Mouse (Mus musculus) heart, embryonic 14.5 days (tissue): ENCODE results near the gene Macf1. TPM values are rescaled to one million over a fixed set of nuclear protein-coding genes. Genes with fewer than 3 reads are reported as not detected.

ENCODE experiments used
- ATAC-seq: fragments of 200-750 bp; cut with Nextera tagmentation; 2 replicates; pipeline ENCODE4 v1.8.0; 2017; ENCODE audit warnings: low read depth, moderate TSS enrichment; ENCODE audit not compliant: insufficient number of reproducible peaks, insufficient read depth, low FRiP score
- H3K27ac ChIP-seq, 2 experiments: fragments of 200-500 bp in 1 of 2; fragments of 300-500 bp in 1 of 2; sonication (generic) in 1 of 2; replicated peaks in 1 of 2; 2 replicates each; pipeline ENCODE4 v1.5.1; 2012 to 2014; ENCODE audit warnings: low read depth in 2 of 2, low read length in 2 of 2, control low read depth in 1 of 2, mild to moderate bottlenecking in 1 of 2, mixed read lengths in 1 of 2; ENCODE audit not compliant: control insufficient read depth in 1 of 2, insufficient read depth in 1 of 2
- H3K27me3 ChIP-seq: fragments of 300-500 bp; sonication (generic); 2 replicates; pipeline ENCODE4 v1.6.1; 2014; ENCODE audit warnings: mild to moderate bottlenecking, low read length, control low read depth; ENCODE audit not compliant: control insufficient read depth, insufficient read depth
- H3K36me3 ChIP-seq: fragments of 300-500 bp; sonication (generic); 2 replicates; pipeline ENCODE4 v1.6.1; 2014; ENCODE audit warnings: mild to moderate bottlenecking, control low read depth, low read length, mixed read lengths; ENCODE audit not compliant: control insufficient read depth, insufficient read depth
- H3K4me1 ChIP-seq, 2 experiments: fragments of 200-500 bp in 1 of 2; fragments of 300-500 bp in 1 of 2; sonication (generic) in 1 of 2; 2 replicates each; pipeline ENCODE4 v1.6.1; 2012 to 2014; ENCODE audit warnings: low read length in 2 of 2, control low read depth in 1 of 2, mixed read lengths in 1 of 2; ENCODE audit not compliant: control insufficient read depth in 2 of 2, insufficient read depth in 2 of 2
- H3K4me2 ChIP-seq: fragments of 300-500 bp; sonication (generic); 2 replicates; pipeline ENCODE4 v1.6.1; 2014; ENCODE audit warnings: mild to moderate bottlenecking, low read length
- H3K4me3 ChIP-seq, 2 experiments: fragments of 200-500 bp in 1 of 2; fragments of 300-500 bp in 1 of 2; sonication (generic) in 1 of 2; 2 replicates each; pipeline ENCODE4 v1.5.1; 2012 to 2014; ENCODE audit warnings: low read length in 2 of 2, mild to moderate bottlenecking in 2 of 2, control low read depth in 1 of 2, low read depth in 1 of 2, moderate library complexity in 1 of 2; ENCODE audit not compliant: control insufficient read depth in 1 of 2, insufficient read depth in 1 of 2
- H3K9ac ChIP-seq: fragments of 300-500 bp; sonication (generic); 2 replicates; pipeline ENCODE4 v1.6.1; 2014; ENCODE audit warnings: mild to moderate bottlenecking, low read length
- H3K9me3 ChIP-seq: fragments of 300-500 bp; sonication (generic); 2 replicates; pipeline ENCODE4 v1.6.1; 2016; ENCODE audit warnings: low read length, control low read depth; ENCODE audit not compliant: control insufficient read depth
- WGBS: fragments of 180-500 bp; shearing (Covaris S2); extraction: QIAGEN DNeasy Blood & Tissue Kit; methylation state at CpG from one replicate; pipeline ENCODE4 v1.1.7; 2014; 5-methylcytosine and 5-hydroxymethylcytosine counted together
- polyA plus RNA-seq: library from polyadenylated mRNA; unstranded; fragments of >200 nt; fragmentation: Nextera tagmentation; extraction: Ambion mirVana; gene quantifications from 2 replicates; pipeline ENCODE4 v1.2.1, GENCODE M21; 2014

The Macf1 gene
- polyA plus RNA-seq, 1 experiment from 2014 or later: 107 TPM

GRCm38 (mm10) chr4:123611940-123612339, 72.2 kb downstream of the Macf1 start:
- Histone ChIP-seq H3K9ac (no peak overlapping the region), H3K4me3 (no peak overlapping the region), H3K4me2 (no peak overlapping the region), H3K27ac (no peak overlapping the region), H3K27me3 (no peaks in the 10 kb centered on the region), H3K36me3 (no peaks in the 10 kb centered on the region), H3K9me3 (peaks cover 6% of the 10 kb centered on the region), H3K4me1 (peaks cover 7 to 27% of the 10 kb centered on the region in 2 experiments)
- no peak for ATAC-seq
- WGBS: 92% methylated on average over 1 of the region's 1 CpGs

GRCm38 (mm10) chr4:123611241-123611640, 72.9 kb downstream of the Macf1 start:
- Histone ChIP-seq H3K4me2 (no peak overlapping the region), H3K27ac (no peak overlapping the region), H3K9ac (no peak overlapping the region), H3K36me3 (no peaks in the 10 kb centered on the region), H3K9me3 (peaks cover 6% of the 10 kb centered on the region), H3K27me3 (no peaks in the 10 kb centered on the region), H3K4me3 (no peak overlapping the region), H3K4me1 (peaks cover 5 to 21% of the 10 kb centered on the region in 2 experiments)
- WGBS: 88% methylated on average over 1 of the region's 2 CpGs
- no peak for ATAC-seq

GRCm38 (mm10) chr4:123607174-123607573, 77.0 kb downstream of the Macf1 start:
- Histone ChIP-seq H3K4me1 (peaks cover 8 to 23% of the 10 kb centered on the region in 2 experiments), H3K9me3 (peaks cover 6% of the 10 kb centered on the region), H3K4me2 (no peak overlapping the region), H3K36me3 (no peaks in the 10 kb centered on the region), H3K9ac (no peak overlapping the region), H3K27me3 (no peaks in the 10 kb centered on the region), H3K27ac (no peak overlapping the region), H3K4me3 (no peak overlapping the region)
- 84% methylated on average over 1 of the region's 1 CpGs for WGBS
- no peak for ATAC-seq

- Histone ChIP-seq H3K36me3 (no peaks in the 10 kb centered on the region), H3K9me3 (peaks cover 6% of the 10 kb centered on the region), H3K27ac (peak overlapping the region; percentile 4 to 27; a peak in 1 of 4 replicates), H3K4me3 (no peak overlapping the region), H3K4me1 (peaks cover 8 to 19% of the 10 kb centered on the region in 2 experiments), H3K9ac (no peak overlapping the region), H3K27me3 (no peaks in the 10 kb centered on the region), H3K4me2 (peak overlapping the region; percentile 19; the same call in 1 of the 2 replicates)
- 18% methylated on average over 5 of the region's 5 CpGs for whole genome bisulfite sequencing
- no peak; the same call in 1 of the 2 replicates for ATAC-seq
Observed at GRCm38 (mm10) chr4:123605948-123606347, 78.2 kb downstream of the Macf1 start.

GRCm38 (mm10) chr4:123605309-123605708, 78.9 kb downstream of the Macf1 start:
- no peak for ATAC-seq
- H3K27me3 ChIP-seq: no peaks in the 10 kb centered on the region
- H3K36me3 ChIP-seq: no peaks in the 10 kb centered on the region
- H3K4me2 ChIP-seq: peak overlapping the region; percentile 19; the same call in 1 of the 2 replicates
- no peak overlapping the region for H3K9ac ChIP-seq
- peaks cover 8 to 19% of the 10 kb centered on the region in 2 experiments for H3K4me1 ChIP-seq
- 25% methylated on average over 1 of the region's 1 CpGs for WGBS
- peaks cover 6% of the 10 kb centered on the region for H3K9me3 ChIP-seq
- H3K27ac ChIP-seq: peak overlapping the region in 1 of 2 experiments; percentile 4; a peak in 1 of 4 replicates
- no peak overlapping the region for H3K4me3 ChIP-seq

GRCm38 (mm10) chr4:123602700-123603261, 81.4 kb downstream of the Macf1 start:
- Histone ChIP-seq H3K4me3 (no peak overlapping the region), H3K9ac (no peak overlapping the region), H3K27ac (no peak overlapping the region), H3K4me2 (no peak overlapping the region), H3K4me1 (peaks cover 8 to 21% of the 10 kb centered on the region in 2 experiments), H3K27me3 (no peaks in the 10 kb centered on the region), H3K36me3 (no peaks in the 10 kb centered on the region), H3K9me3 (peaks cover 6% of the 10 kb centered on the region)
- no peak for ATAC-seq
- 91% methylated on average over 2 of the region's 2 CpGs for WGBS

GRCm38 (mm10) chr4:123601036-123601435, 83.1 kb downstream of the Macf1 start:
- ATAC-seq: no peak
- H3K4me2 ChIP-seq: no peak overlapping the region
- H3K27me3 ChIP-seq: no peaks in the 10 kb centered on the region
- H3K9me3 ChIP-seq: no peaks in the 10 kb centered on the region
- no peak overlapping the region for H3K27ac ChIP-seq
- peaks cover 8 to 18% of the 10 kb centered on the region in 2 experiments for H3K4me1 ChIP-seq
- no peak overlapping the region for H3K9ac ChIP-seq
- H3K36me3 ChIP-seq: no peaks in the 10 kb centered on the region
- H3K4me3 ChIP-seq: no peak overlapping the region
- 83% methylated on average over 1 of the region's 1 CpGs for WGBS
